Mouse (Mus musculus): ENCODE measurements around the gene Actn3. TPM values are rescaled to one million over a fixed set of nuclear protein-coding genes. Genes with fewer than 3 reads are reported as not detected.
"Not testable (repeated sequence)": the region's sequence is repeated elsewhere in the genome, so short reads cannot be mapped to it uniquely, and the experiment has no call there.

Gene Actn3
- total RNA-seq, 2 experiments from 2014 or later = 0.38 to 2.2 TPM

- no peak for DNase-seq
These were observed 18.6 kb downstream of the Actn3 start for GRCm38 (mm10) chr19:4859081-4859480.

DNA sequence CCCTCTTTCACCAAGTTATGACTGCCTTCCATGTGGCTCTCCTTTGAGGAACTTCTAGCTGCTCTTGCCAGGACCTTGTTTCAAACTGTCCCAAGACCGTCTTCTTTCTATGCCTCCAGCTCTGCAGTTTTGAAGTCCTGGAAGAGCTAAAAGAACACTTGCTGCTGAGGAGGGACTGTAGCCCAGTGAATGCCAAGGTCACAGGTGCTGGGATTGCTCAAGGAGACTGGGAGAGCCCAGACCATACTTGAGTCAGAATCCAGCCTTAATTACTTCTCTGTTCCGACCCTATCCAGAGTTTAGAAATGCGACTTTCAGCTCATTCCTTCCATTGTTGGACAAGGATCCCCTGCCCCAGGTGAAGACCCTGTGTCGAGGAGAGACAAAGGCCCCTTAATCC lies 21.8 kb downstream of the Actn3 start:
- DNase-seq = no peak

- no peak for DNase-seq
These were observed 22.3 kb downstream of the Actn3 start for GRCm38 (mm10) chr19:4855470-4855820.

DNA sequence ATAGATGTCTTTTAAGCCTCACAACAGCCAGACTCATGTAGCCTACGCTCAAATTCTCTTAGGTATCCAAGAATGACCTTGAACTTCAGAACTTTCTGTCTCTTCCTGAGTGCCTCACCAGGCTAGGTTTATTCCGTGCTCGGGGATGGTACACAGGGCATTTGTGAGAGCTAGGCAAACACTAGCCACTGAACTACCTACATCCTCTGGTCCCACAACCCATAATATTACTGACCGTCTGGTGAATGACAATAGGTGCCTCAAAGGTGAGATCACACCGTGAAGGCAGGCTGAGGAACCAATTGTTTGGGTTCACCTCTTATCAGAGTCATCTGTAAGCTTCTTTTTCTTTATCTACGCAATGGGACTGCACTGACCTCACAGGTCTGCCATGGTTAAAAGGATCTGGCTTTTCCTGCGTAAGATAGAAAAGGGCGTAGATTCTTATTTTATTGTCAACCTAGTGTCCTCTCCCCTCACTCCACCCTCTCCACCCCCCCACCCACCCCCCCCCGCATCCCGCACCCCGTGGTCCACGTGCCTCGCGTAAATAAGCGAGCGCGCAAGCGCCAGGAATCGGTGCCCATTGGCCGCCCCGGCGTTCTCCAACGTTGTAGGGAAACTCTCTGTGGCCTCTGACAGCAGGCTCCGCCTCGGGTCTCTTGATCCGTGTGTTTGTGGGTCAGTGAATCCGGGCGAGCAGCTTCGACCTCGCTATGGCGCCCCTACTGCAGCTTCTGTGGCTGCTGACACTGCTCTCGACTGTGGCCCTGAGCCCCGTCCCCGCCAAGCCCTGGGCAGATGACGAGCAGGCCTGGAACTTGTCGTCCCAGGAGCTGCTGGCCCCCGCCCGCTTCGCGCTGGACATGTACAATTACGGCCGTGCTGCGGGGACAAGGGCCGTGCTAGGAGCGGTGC lies 22.9 kb downstream of the Actn3 start, which contains the start of gene Ctsf:
Ctsf (plus strand) TSS at position 579 of the 918 bp plus-strand sequence.
- peak; percentile 85 for DNase-seq

- DNase-seq = no peak
These were observed 27.4 kb downstream of the Actn3 start for GRCm38 (mm10) chr19:4850281-4850680.

DNA sequence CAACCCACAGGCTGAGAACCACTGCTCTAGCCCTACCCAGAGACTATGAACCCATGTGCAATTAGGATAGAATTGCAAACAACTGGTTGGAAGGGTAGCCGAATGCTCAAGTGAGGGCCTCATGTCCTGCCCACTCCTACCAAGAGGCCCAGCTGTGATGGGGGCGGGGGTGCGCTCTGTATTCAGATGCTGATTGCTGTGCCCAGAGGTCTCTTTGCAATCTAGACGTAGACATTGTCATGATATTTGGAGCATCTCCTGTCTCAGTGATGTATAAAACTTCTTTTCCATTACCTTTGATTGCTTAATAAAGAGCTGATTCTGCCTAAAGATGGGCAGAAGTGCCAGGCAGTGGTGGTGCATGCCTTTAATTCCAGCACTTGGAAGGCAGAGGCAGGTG lies 27.9 kb downstream of the Actn3 start:
- DNase-seq = no peak

DNA sequence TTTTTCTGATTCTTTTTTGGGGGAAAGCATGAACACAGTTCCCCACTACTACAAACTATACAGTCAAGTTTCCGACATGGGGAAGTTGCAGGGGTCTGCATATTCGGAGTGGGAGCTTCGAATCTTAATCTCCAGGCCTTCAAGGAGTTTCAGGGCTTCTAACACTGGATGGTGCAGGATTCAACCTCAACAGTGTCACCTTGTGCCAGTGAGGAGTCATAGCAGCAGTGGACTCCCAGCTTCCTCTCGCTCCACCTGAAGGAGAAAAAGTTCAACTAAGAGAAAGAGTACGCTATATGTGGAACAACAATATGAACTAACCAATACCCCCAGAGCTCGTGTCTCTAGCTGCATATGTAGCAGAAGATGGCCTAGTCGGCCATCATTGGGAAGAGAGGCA lies 30.2 kb downstream of the Actn3 start:
- peak; percentile 40 for DNase-seq

DNA sequence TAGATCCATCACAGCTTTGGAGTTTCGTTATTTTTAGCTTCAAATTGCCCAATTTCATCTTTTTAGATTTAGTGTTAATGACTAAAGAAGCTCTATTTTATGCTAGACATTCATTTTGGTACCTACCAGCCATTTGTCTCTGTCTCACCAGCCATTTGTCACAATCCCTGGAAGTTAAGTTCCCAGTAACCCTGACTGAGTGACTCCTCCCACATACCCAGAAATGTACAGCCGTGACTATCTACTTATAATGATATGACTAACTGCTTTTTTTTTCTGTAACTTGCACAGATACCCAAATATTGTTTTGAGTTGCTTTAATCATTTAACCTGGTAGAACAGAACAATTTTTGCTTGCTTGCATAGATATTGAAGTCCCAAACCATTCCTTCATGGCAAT lies 31.9 kb downstream of the Actn3 start:
- no peak for DNase-seq

DNA sequence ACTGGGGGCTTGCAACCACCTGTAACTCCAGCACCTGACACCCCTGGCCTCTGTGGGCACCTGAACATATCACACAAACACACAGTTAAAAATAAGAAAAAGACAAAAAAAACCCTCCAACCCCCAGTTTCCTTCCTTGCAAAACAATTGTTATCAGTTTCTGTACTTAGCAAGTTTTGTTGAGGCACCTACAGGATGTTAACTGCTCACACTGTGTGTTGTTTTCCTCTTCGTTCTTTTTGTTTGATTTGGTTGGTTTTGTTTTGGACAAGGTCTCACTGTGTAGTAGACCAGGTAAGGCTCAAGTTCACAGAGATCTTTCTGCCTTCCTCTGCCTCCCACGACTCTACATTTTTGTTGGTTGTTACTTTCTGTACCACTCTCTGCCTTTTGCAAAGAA lies 35.1 kb downstream of the Actn3 start:
- no peak for DNase-seq

- no peak for DNase-seq
These were observed 36.9 kb downstream of the Actn3 start for GRCm38 (mm10) chr19:4840848-4841247.

DNA sequence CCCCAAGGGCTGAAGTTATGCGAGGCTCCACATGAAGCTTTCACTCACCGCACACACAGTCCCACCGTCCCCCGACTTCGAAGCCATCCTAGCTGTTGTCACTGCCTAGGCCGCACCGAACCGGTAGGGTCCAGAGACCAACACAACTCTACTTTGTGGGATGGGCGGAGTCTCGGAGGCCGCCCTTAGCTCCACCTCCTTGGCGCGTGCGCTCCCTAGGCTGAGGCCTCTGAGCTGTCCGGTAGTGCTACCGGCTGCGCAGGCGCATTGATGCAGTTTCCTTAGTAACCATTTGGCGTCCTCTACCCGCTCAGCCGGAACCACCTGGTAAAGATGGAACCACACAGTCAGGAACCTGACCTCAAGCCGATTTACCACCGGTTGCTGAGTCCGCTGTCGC lies 38.6 kb downstream of the Actn3 start, which contains the start of the genes Ccs and Ccdc87:
Ccs (minus strand) TSS at position 184 of the 400 bp plus-strand sequence.
Ccdc87 (plus strand) TSS at position 218 of the 400 bp plus-strand sequence.
- DNase-seq = peak; percentile 97

DNA sequence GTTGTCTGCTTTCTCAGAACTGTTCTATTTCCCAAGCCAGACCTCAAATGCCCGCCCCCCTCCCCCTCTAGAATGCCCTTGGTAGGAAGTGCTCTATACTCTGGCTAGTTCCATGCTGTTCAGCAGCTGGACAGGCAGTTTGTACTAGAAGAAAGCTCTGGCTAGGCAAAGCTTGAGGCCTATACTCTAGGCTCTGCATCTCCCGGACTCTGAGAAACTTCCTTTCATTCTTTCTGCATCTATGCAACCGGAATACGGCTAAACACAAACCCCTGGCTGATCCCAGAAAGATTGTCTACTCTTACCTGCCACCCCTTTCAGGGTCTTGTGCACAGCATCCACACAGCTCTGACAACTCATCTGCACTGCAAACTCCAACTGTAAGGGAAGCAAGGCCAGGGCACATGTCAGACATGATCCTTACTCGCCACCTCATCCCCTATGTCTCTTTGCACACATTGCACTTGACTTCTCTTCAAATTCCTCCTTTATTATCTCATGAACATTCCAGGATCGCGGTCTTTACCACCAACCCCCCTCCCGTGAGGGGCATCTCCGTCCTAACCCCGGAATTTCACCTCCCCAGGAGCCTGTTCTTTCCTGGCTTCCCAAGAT lies 39.1 kb downstream of the Actn3 start:
- no peak for DNase-seq

DNA sequence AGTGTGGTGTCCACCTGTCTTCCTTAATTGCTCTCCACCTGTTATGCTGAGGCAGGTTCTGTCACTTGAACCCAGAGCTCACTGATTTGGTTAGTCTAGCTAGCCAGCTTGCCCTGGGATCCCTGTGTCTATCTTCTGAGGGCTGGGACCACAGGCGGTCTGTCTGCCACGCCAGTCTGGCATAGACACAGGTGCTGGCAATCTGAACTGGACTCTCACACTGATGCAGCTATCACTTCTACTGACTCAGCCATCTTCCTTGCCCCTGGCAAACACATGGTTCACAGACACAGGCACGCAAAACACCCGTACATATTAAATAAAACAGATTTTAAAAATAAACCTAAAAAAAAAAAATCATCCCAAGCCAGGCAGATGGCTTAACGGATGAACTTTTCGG lies 40.7 kb downstream of the Actn3 start:
- no peak for DNase-seq

DNA sequence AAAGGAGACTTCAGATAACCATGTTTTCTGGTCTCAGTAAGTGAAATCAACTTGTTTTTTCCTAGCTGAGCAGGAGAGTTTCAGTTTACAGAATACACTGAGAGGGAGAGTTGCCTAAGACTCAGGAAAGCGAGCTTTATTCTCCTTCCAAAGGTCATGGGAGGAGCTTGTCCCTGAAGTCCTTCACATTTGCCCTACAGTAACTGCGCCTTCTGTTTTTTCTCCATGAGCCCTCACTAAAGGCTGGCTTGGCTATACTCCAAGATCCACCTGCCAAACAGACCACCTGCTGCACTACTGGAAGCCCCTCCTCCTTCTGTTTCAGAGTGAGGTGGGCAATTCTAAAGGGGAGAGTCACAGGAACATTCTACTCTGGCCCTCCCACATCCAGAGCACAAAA lies 41.6 kb downstream of the Actn3 start:
- no peak for DNase-seq

- no peak for DNase-seq
These were observed 43.7 kb downstream of the Actn3 start for GRCm38 (mm10) chr19:4833977-4834376.

- peak; percentile 78 for DNase-seq
These were observed 48.6 kb downstream of the Actn3 start for GRCm38 (mm10) chr19:4829156-4829555.

DNA sequence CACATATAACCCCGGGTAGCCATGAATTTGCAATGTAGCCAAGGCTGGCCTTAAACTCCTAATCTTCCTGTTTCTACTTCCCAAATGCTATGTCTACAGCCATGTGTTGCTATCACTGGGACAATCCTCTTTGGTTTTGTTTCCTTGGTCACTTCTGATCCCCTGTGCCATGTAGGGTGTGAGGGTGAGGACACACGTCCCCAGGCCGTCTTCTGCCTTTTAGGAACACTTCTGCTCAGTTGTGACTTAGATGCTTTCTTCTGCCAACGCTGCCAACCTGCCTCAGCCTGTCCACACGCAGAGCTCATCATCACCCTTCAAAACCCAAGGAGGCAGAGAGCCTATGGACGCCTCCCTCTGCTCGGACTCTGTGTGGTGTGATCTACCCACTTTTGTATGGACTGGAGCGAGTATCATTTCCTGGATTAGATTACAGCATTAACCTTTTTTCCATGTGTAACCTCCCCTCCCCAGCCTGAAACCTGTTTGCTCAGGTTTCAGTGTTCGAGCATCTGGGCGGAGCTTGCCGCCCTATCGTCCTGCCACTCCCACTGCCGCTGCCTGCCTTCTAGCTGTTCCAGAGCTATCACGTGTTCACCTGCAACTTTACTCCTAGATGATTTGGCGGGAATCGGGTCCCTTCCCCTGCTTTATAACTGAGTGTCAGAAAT lies 49.1 kb downstream of the Actn3 start:
- no peak for DNase-seq

- DNase-seq = peak; percentile 81
These were observed 56.9 kb downstream of the Actn3 start for GRCm38 (mm10) chr19:4820678-4821303.

DNA sequence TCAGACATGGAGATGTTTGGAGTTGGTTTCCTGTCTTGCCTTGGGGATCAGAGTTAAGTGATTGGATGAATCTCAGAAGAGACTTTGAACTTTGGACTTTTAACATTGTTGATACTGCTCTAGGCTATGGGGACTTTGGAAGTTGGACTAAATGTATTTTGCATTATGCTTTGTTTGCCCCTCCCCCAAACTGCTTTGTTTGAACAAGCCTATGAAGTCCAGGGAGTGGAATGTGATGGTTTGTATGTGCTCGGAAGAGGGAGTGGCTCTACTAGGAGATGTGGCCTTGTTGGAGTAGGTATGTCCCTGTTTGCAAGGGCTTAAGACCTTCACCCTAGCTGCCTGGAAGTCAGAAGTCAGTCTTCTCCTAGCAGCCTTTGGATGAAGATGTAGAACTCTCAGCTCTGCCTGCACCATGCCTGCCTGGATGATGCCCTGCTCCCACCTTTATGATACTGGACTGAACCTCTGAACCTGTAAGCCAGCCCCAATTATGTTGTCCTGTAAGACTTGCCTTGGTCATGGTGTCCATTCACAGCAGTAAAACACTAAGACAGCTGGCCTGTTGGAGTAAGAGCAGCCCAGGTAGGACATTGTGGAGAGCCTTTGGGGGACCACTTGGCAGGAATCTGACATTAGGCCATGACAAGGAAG lies 60.4 kb downstream of the Actn3 start:
- DNase-seq = no peak

- DNase-seq = peak; percentile 42
These were observed 64.7 kb downstream of the Actn3 start for GRCm38 (mm10) chr19:4813015-4813414.

GRCm38 (mm10) chr19:4812334-4812949 lies 65.3 kb downstream of the Actn3 start:
- DNase-seq = not testable (repeated sequence)

DNA sequence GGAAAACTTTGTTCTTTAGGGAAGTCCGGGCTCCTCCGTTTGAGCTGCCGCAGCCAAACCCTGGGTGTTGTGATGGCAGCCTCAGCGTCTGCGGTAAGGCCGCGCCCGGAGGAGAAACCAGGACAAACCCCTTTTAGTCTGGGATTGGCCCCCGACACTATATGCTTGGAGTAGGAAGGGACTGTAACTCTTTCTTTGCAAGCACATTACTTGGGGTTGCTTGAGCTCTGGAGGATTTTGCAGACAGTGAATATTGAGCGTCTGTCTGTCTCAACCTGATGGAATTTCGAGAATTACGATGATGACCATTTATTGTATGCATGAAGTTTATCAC lies 65.8 kb downstream of the Actn3 start:
- no peak for DNase-seq
